Mouse (Mus musculus): ENCODE results near the gene Tsga10ip. TPM values are rescaled to one million over a fixed set of nuclear protein-coding genes. Genes with fewer than 3 reads are reported as not detected.

Gene Tsga10ip
- total and polyA plus RNA-seq, 3 experiments: 0.87 to 0.89 TPM; not detected in 1

DNA sequence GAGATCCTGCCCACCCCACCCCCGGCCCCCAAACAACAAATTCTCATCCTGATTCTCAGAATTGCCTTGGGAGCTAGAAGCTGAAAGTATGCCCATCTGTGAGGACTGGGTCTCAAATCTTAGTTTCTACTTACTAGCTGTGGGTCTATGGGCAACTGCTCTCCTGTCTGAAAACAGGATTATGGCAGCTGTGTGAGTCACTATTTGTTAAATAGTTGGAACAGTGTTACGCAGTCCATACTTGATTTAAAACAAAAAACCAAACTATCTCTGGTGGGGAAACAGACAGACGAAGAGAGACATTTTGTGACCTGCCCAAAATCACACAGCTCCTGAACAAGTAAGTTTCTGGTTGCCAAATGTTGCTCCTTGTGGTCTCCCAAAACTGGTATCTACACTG lies 47.3 kb upstream of the Tsga10ip start:
- Histone ChIP-seq H3K79me2 (replicated peaks; ENCODE audit: control insufficient read depth, extremely low read depth, insufficient read depth, poor library complexity, severe bottlenecking) (no peaks in the 10 kb centered on the region), H3K27me3 (replicated peaks) (peaks cover 29% of the 10 kb centered on the region), H3K4me2 (ENCODE audit: insufficient read depth, low read depth, poor library complexity, severe bottlenecking) (no peak overlapping the region), H3K4me3 (replicated peaks in 1 of 3; ENCODE audit: low read depth in 2 of 3, low read length in 2 of 3, poor library complexity in 1 of 3) (no peak overlapping the region), H3K36me3 (replicated peaks in 1 of 2; ENCODE audit: control insufficient read depth in 1 of 2, insufficient read depth in 1 of 2, low read length in 1 of 2) (peaks cover 0 to 11% of the 10 kb centered on the region in 2 experiments), H3K9ac (ENCODE audit: insufficient read depth, low read depth) (no peak overlapping the region), H3K27ac (ENCODE audit: insufficient read depth, low read depth) (no peak overlapping the region), H3K4me1 (ENCODE audit: control insufficient read depth in 1 of 2, insufficient read depth in 2 of 2) (peaks cover 9 to 20% of the 10 kb centered on the region in 2 experiments), H3K9me3 (replicated peaks; ENCODE audit: low read length) (no peaks in the 10 kb centered on the region)
- dilution Hi-C loops (cut with MboI; ENCODE audit: extremely low pct_ligation_motif_present, extremely low pct_unique_long_range_greater_than_20kb, low sequenced_read_pairs) (no loop called here), in situ Hi-C loops (cut with MboI; ENCODE audit: low pct_ligation_motif_present, low pct_unique_long_range_greater_than_20kb, low sequenced_read_pairs) (no loop called here)
- TF ChIP-seq MAZ (IDR thresholded peaks at IDR 0.05; ENCODE audit: low read depth, low read length): no peak
- no peak for DNase-seq (ENCODE audit: extremely low read depth)

DNA sequence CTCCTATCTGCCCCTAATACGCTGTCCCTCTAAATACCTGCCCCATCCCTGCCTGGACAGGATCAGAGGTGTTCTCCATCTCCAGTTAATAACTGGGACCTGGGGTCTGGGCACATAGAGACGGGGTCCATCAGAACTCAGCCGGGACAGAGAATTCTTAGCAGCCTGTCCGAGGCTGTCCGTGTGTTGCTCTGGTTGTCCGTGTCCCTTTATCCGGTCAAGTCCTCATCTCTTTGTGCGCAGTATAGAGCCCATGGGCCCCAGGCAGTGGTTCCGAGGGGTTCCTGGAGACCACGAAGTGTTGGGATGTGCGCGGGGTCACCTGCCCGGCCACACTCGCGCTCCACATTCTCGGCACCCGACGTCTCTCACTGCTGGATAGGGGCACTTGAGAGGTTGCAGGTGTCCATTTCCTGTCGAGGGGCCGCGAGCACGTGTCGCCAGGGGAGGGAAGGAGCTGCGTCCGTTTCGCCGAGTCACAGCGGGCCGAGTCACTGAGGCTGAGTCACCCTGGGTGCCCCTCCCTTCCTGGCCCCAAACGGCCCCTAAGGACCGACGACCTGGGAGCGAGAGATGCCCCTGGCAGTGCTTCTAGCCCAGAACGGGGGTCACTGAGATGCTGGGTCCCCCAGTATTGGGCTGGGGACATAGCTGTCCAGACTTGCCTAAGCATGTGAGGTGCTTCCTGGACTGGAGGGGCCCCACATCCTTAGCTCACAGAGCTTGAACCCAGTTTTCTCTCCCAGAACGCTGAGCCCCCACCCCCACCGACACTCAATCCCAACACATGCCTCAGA lies 46.2 kb upstream of the Tsga10ip start:
- H3K27me3 ChIP-seq (replicated peaks): peaks cover 39% of the 10 kb centered on the region
- dilution Hi-C loops (cut with MboI; ENCODE audit: extremely low pct_ligation_motif_present, extremely low pct_unique_long_range_greater_than_20kb, low sequenced_read_pairs) (no loop called here), in situ Hi-C loops (cut with MboI; ENCODE audit: low pct_ligation_motif_present, low pct_unique_long_range_greater_than_20kb, low sequenced_read_pairs) (no loop called here)
- H3K4me2 ChIP-seq (ENCODE audit: insufficient read depth, low read depth, poor library complexity, severe bottlenecking): peak overlapping the region; percentile 83
- DNase-seq (ENCODE audit: extremely low read depth): no peak
- TF ChIP-seq KAT2A (IDR thresholded peaks at IDR 0.05; ENCODE audit: insufficient replicate concordance, low read length) (no peak), ZMIZ1 (IDR thresholded peaks at IDR 0.05; ENCODE audit: low read depth, low read length) (no peak), BHLHE40 (IDR thresholded peaks at IDR 0.05; ENCODE audit: low read depth, low read length) (peak; percentile 63; the same call in 1 of the 2 replicates), MAFK (IDR thresholded peaks at IDR 0.05; ENCODE audit: insufficient replicate concordance, low read length) (0 out of 2 replicates have a peak, but pooled peaks have one; percentile 5), MAX (IDR thresholded peaks at IDR 0.05; ENCODE audit: low read length) (peak; percentile 71; the same call in 1 of the 2 replicates)
- H3K9me3 ChIP-seq (replicated peaks; ENCODE audit: low read length): no peaks in the 10 kb centered on the region
- no peaks in the 10 kb centered on the region for H3K79me2 ChIP-seq (replicated peaks; ENCODE audit: control insufficient read depth, extremely low read depth, insufficient read depth, poor library complexity, severe bottlenecking)
- peaks cover 9 to 20% of the 10 kb centered on the region in 2 experiments for H3K4me1 ChIP-seq (ENCODE audit: control insufficient read depth in 1 of 2, insufficient read depth in 2 of 2)
- peak overlapping the region in 1 of 3 experiments; percentile 38 for H3K4me3 ChIP-seq (replicated peaks in 1 of 3; ENCODE audit: low read depth in 2 of 3, low read length in 2 of 3, poor library complexity in 1 of 3)
- H3K36me3 ChIP-seq (replicated peaks in 1 of 2; ENCODE audit: control insufficient read depth in 1 of 2, insufficient read depth in 1 of 2, low read length in 1 of 2): peaks cover 0 to 1% of the 10 kb centered on the region in 2 experiments
- H3K27ac ChIP-seq (ENCODE audit: insufficient read depth, low read depth): no peak overlapping the region
- no peak overlapping the region for H3K9ac ChIP-seq (ENCODE audit: insufficient read depth, low read depth)

DNA sequence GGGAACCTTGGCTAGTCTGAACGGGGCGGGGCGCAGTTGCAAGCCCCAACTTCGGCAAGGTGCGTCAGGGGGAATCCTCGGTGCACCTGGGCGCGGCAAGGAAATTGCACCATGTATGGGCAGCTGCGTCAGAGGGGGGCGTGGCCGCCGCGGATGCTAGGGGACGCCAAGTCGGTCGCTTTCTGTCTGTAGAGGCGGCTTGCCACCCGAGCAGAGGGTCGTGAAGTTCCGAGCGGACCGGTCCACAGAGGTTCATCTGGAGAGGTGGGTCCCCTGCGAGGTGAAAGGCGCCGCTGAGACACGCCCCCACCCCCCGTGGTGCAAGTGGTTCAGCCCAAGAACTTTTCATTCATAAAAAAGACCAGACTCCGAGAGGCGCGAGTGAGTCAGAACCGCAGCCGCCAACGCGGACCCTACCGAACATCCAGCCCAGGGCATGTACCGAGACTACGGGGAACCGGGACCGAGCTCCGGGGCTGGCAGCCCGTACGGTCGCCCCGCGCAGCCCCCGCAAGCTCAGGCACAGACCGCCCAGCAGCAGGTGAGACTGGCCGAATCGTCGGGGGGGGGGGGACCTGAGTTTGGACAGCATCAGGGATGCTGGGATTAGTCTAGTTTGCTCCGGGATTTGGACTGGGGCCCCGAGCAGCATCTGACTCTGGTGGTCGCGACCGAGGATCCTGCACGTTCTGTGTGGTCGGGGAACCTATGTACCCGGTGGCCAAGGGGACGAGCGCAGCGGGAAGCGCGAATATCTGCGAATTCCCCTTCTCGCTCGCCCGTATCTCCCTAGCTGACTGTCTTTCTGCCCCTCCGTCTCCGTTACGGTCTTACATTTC lies 45.4 kb upstream of the Tsga10ip start, which contains the start of gene Fosl1:
TSS of gene Fosl1 (plus strand) at position 33 of the 839 bp plus-strand sequence.
- dilution Hi-C loops (cut with MboI; ENCODE audit: extremely low pct_ligation_motif_present, extremely low pct_unique_long_range_greater_than_20kb, low sequenced_read_pairs): no loop called here
- Histone ChIP-seq H3K4me1 (ENCODE audit: control insufficient read depth in 1 of 2, insufficient read depth in 2 of 2) (peaks cover 9 to 20% of the 10 kb centered on the region in 2 experiments), H3K79me2 (replicated peaks; ENCODE audit: control insufficient read depth, extremely low read depth, insufficient read depth, poor library complexity, severe bottlenecking) (no peaks in the 10 kb centered on the region), H3K4me3 (replicated peaks in 1 of 3; ENCODE audit: low read depth in 2 of 3, low read length in 2 of 3, poor library complexity in 1 of 3) (peak within 1 kb of the TSS; percentile 7 to 47 (median 38)), H3K9ac (ENCODE audit: insufficient read depth, low read depth) (no peak within 1 kb of the TSS), H3K9me3 (replicated peaks; ENCODE audit: low read length) (no peaks in the 10 kb centered on the region), H3K36me3 (replicated peaks in 1 of 2; ENCODE audit: control insufficient read depth in 1 of 2, insufficient read depth in 1 of 2, low read length in 1 of 2) (peaks cover 0 to 1% of the 10 kb centered on the region in 2 experiments), H3K27me3 (replicated peaks) (peaks cover 40% of the 10 kb centered on the region), H3K4me2 (ENCODE audit: insufficient read depth, low read depth, poor library complexity, severe bottlenecking) (peak within 1 kb of the TSS; percentile 83), H3K27ac (ENCODE audit: insufficient read depth, low read depth) (no peak within 1 kb of the TSS)
- in situ Hi-C loops (cut with MboI; ENCODE audit: low pct_ligation_motif_present, low pct_unique_long_range_greater_than_20kb, low sequenced_read_pairs): no loop called here
- peak; percentile 42 for DNase-seq (ENCODE audit: extremely low read depth)
- TF ChIP-seq MAX (IDR thresholded peaks at IDR 0.05; ENCODE audit: low read length): no peak
- TF ChIP-seq NRF1 (IDR thresholded peaks at IDR 0.05; ENCODE audit: low read depth, low read length): no peak
- no peak for TF ChIP-seq JUN (IDR thresholded peaks at IDR 0.05; ENCODE audit: insufficient read depth, low read depth, low read length)
- TF ChIP-seq SIN3A (IDR thresholded peaks at IDR 0.05; ENCODE audit: low read length): peak; percentile 64; the same call in 1 of the 2 replicates
- TF ChIP-seq RAD21 (IDR thresholded peaks at IDR 0.05; ENCODE audit: low read depth, low read length): no peak
- no peak for TF ChIP-seq SMC3 (IDR thresholded peaks at IDR 0.05; ENCODE audit: low read depth, low read length)
- no peak for TF ChIP-seq GABPA (IDR thresholded peaks at IDR 0.05; ENCODE audit: insufficient replicate concordance, low read depth, low read length)
- TF ChIP-seq RCOR1 (conservative IDR thresholded peaks at IDR 0.05; ENCODE audit: low read depth, low read length): no peak
- TF ChIP-seq USF1 (IDR thresholded peaks at IDR 0.05; ENCODE audit: low read depth, low read length): no peak
- TF ChIP-seq HCFC1 (IDR thresholded peaks at IDR 0.05; ENCODE audit: low read depth, low read length): peak; percentile 22; the same call in 1 of the 2 replicates
- TF ChIP-seq CTCF (conservative IDR thresholded peaks at IDR 0.05 in 1 of 2, IDR thresholded peaks at IDR 0.05 in 1 of 2; ENCODE audit: low read depth in 2 of 2, low read length in 2 of 2): no peak
- TF ChIP-seq PAX5 (IDR thresholded peaks at IDR 0.05; ENCODE audit: low read length): no peak
- TF ChIP-seq USF2 (conservative IDR thresholded peaks at IDR 0.05; ENCODE audit: low read depth, low read length): no peak
- TF ChIP-seq CHD2 (IDR thresholded peaks at IDR 0.05; ENCODE audit: low read length): 0 out of 2 replicates have a peak, but pooled peaks have one; percentile 16
- TF ChIP-seq MXI1 (IDR thresholded peaks at IDR 0.05; ENCODE audit: low read depth, low read length): peak; percentile 19; the same call in 1 of the 2 replicates
- no peak for TF ChIP-seq ELF1 (IDR thresholded peaks at IDR 0.05; ENCODE audit: low read depth, low read length)
- 0 out of 2 replicates have a peak, but pooled peaks have one; percentile 61 for TF ChIP-seq CHD1 (IDR thresholded peaks at IDR 0.05; ENCODE audit: low read depth, low read length)

All from CH12.LX (cell line).